Mouse (Mus musculus): ENCODE measurements around the gene Slc7a7. TPM values are rescaled to one million over a fixed set of nuclear protein-coding genes. Genes with fewer than 3 reads are reported as not detected.

Gene Slc7a7
- polyA plus RNA-seq, 1 experiment from 2014 or later, result 19.0 TPM

DNA sequence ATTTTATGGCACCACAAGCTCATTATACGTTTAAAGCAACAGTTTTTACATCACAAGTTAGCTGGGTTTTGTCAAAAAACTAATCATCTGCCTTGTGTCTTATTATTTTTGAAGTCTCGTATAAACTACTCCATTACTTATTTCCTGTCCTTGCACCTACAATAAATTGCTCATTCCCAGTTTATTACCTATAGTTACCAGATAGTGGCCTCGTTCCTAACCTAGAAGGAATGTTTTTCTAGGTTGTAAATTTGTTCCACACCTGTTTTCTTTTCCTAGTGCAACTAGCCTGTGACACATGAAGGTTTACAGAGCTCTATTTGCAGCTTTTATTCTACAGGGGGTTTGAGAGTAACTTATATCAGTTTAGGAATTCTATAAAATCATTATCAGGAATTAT, 15.9 kb downstream of the Slc7a7 start:
- H3K4me1 ChIP-seq (ENCODE audit: control insufficient read depth, insufficient read depth, low read length), result 0 out of 2 replicates have a peak, but pooled peaks cover 7% of the 10 kb centered on the region
- H3K36me3 ChIP-seq (ENCODE audit: control insufficient read depth, insufficient read depth, low read length), result no peaks in the 10 kb centered on the region
- H3K9ac ChIP-seq (ENCODE audit: low read length), result no peak overlapping the region
- H3K27ac ChIP-seq (ENCODE audit: low read length), result no peak overlapping the region
- no peaks in the 10 kb centered on the region for H3K27me3 ChIP-seq (ENCODE audit: control insufficient read depth, insufficient read depth, low read length)
- H3K4me2 ChIP-seq (ENCODE audit: low read depth, low read length), result no peak overlapping the region
- H3K9me3 ChIP-seq (replicated peaks; ENCODE audit: control insufficient read depth, low read length), result no peaks in the 10 kb centered on the region
- 33% methylated on average over 3 of the region's 3 CpGs for WGBS
- no peak for ATAC-seq (ENCODE audit: insufficient read depth, low FRiP score)
- no peak overlapping the region for H3K4me3 ChIP-seq (replicated peaks; ENCODE audit: low read length)

DNA sequence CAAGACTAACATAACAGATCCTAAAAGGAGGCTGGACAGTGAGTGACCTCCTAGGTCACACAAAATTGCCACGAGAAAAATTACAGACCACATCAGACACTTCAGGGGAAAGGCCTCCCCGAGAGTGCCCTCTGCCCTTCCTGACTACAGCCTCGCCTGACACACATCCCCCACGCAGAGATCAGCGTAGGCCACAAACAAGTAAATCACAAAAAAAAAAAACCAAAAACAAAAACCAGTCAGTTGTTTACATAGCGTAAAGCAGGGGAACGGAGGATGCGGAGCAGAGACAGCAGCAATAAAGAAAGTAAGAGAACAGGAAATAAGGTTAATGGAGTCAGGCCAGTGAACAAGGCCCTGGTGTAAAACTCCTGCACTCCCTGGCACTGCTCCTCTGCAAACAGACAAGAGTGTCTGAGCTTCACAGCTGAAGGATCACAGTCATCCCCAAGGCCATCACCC, 18.6 kb downstream of the Slc7a7 start:
- no peak for ATAC-seq (ENCODE audit: insufficient read depth, low FRiP score)
- Histone ChIP-seq H3K36me3 (ENCODE audit: control insufficient read depth, insufficient read depth, low read length) (no peaks in the 10 kb centered on the region), H3K27ac (ENCODE audit: low read length) (peak overlapping the region; percentile 19), H3K27me3 (ENCODE audit: control insufficient read depth, insufficient read depth, low read length) (no peaks in the 10 kb centered on the region), H3K4me3 (replicated peaks; ENCODE audit: low read length) (no peak overlapping the region), H3K4me2 (ENCODE audit: low read depth, low read length) (no peak overlapping the region), H3K4me1 (ENCODE audit: control insufficient read depth, insufficient read depth, low read length) (0 out of 2 replicates have a peak, but pooled peaks cover 7% of the 10 kb centered on the region), H3K9me3 (replicated peaks; ENCODE audit: control insufficient read depth, low read length) (no peaks in the 10 kb centered on the region; the same call in 1 of the 2 replicates), H3K9ac (ENCODE audit: low read length) (no peak overlapping the region)
- 47% methylated on average over 8 of the region's 8 CpGs for WGBS

DNA sequence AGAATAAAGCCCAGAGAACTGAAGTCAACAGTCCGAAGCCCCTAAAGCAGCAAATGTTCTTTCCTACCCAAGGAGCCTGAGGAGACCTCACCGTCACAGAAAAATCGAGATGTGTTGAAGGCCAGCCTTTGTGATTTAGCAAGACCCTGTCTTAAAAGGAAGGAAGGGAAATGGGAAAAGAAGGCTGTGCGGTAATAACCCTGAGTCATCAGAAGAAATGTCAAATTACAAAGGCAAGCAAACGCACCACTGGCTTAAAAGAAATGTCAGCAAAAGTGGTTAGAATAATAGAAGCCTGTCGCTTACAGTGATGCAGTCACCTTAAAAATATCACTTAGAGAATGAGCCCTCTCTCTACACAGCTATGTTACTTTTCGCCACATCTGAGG, 19.1 kb downstream of the Slc7a7 start:
- Histone ChIP-seq H3K4me1 (ENCODE audit: control insufficient read depth, insufficient read depth, low read length) (0 out of 2 replicates have a peak, but pooled peaks cover 7% of the 10 kb centered on the region), H3K9me3 (replicated peaks; ENCODE audit: control insufficient read depth, low read length) (no peaks in the 10 kb centered on the region; the same call in 1 of the 2 replicates), H3K36me3 (ENCODE audit: control insufficient read depth, insufficient read depth, low read length) (no peaks in the 10 kb centered on the region), H3K27ac (ENCODE audit: low read length) (no peak overlapping the region; the same call in 1 of the 2 replicates), H3K4me2 (ENCODE audit: low read depth, low read length) (no peak overlapping the region), H3K27me3 (ENCODE audit: control insufficient read depth, insufficient read depth, low read length) (no peaks in the 10 kb centered on the region), H3K4me3 (replicated peaks; ENCODE audit: low read length) (no peak overlapping the region), H3K9ac (ENCODE audit: low read length) (no peak overlapping the region)
- no peak for ATAC-seq (ENCODE audit: insufficient read depth, low FRiP score)
- WGBS, result 62% methylated on average over 7 of the region's 7 CpGs

DNA sequence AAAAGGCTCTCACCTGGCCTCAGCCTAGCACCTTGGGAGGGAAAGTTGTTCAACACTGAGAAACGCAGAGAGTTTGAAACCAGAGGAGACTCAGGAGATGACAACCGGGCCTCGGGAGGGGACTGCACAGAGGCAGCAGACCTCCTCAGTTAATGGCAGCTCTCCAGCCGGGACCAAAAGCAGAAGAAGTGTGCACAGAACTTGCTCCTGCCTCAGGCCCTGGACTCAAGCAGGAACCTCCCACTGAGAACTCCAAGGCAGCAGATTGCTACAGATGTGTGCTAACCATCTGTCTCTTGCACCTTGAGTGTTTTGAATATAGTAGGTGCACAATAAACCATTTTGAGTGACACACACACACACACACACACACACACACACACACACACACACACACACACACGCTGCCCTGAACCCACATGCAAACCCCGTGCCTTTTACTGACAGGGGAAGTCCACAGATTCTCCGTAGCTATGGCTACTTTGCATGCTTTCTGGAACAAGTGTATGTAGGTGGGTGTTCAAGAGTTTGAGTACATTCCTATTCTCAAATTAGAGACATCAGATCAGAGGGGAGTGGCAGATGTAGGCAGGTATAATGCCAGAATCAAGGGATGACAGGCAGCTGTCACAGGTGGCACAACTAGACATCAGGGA, 19.6 kb downstream of the Slc7a7 start:
- no peak for ATAC-seq (ENCODE audit: insufficient read depth, low FRiP score)
- no peak overlapping the region for H3K27ac ChIP-seq (ENCODE audit: low read length)
- no peak overlapping the region for H3K4me3 ChIP-seq (replicated peaks; ENCODE audit: low read length)
- 0 out of 2 replicates have a peak, but pooled peaks cover 7% of the 10 kb centered on the region for H3K4me1 ChIP-seq (ENCODE audit: control insufficient read depth, insufficient read depth, low read length)
- no peak overlapping the region for H3K4me2 ChIP-seq (ENCODE audit: low read depth, low read length)
- H3K9ac ChIP-seq (ENCODE audit: low read length), result no peak overlapping the region
- 74% methylated on average over 7 of the region's 7 CpGs for WGBS
- H3K36me3 ChIP-seq (ENCODE audit: control insufficient read depth, insufficient read depth, low read length), result no peaks in the 10 kb centered on the region
- no peaks in the 10 kb centered on the region; the same call in 1 of the 2 replicates for H3K9me3 ChIP-seq (replicated peaks; ENCODE audit: control insufficient read depth, low read length)
- H3K27me3 ChIP-seq (ENCODE audit: control insufficient read depth, insufficient read depth, low read length), result no peaks in the 10 kb centered on the region

DNA sequence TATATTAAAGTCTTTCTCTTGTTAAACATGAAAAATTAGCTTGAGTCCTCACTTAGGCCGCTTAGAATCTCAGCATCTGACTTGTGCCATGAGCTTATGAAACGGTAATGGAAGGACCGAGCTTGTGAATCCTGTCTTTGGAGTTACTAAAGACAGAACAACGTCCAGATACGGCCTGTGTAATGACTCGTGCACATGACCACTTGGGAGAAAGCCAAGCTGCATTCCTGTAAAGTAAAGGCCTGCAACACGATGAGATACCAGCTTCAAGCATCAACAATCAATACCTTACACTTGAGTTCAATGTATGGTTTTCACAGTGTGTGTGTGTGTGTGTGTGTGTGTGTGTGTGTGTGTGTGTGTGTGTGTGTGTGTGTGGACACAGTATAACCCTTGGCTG, 20.9 kb downstream of the Slc7a7 start:
- Histone ChIP-seq H3K36me3 (ENCODE audit: control insufficient read depth, insufficient read depth, low read length) (no peaks in the 10 kb centered on the region), H3K4me2 (ENCODE audit: low read depth, low read length) (no peak overlapping the region), H3K27ac (ENCODE audit: low read length) (no peak overlapping the region), H3K9ac (ENCODE audit: low read length) (no peak overlapping the region), H3K9me3 (replicated peaks; ENCODE audit: control insufficient read depth, low read length) (no peaks in the 10 kb centered on the region; the same call in 1 of the 2 replicates), H3K27me3 (ENCODE audit: control insufficient read depth, insufficient read depth, low read length) (no peaks in the 10 kb centered on the region), H3K4me3 (replicated peaks; ENCODE audit: low read length) (no peak overlapping the region), H3K4me1 (ENCODE audit: control insufficient read depth, insufficient read depth, low read length) (0 out of 2 replicates have a peak, but pooled peaks cover 7% of the 10 kb centered on the region)
- no peak for ATAC-seq (ENCODE audit: insufficient read depth, low FRiP score)
- 72% methylated on average over 7 of the region's 7 CpGs for WGBS

DNA sequence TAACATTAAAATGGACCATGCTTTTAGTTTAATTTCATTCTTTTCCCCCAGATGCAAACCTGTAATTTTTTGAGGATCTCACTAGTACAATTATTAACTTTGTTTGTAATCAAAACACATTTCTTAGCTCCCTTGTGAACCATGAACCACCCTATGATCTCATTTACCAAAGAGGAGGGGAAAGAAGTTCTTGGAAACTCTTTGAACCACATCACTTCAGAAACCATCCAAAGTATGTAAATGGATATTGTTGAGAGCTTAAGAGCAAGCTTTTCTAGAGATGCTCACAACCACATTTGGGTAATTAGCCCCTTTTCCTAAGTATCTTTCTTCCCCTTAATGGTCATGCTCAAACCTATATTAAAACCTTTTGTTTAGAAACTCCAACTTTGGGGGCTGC, 23.3 kb downstream of the Slc7a7 start:
- no peak for ATAC-seq (ENCODE audit: insufficient read depth, low FRiP score)
- H3K4me2 ChIP-seq (ENCODE audit: low read depth, low read length), result no peak overlapping the region
- H3K4me3 ChIP-seq (replicated peaks; ENCODE audit: low read length), result no peak overlapping the region
- H3K27me3 ChIP-seq (ENCODE audit: control insufficient read depth, insufficient read depth, low read length), result no peaks in the 10 kb centered on the region
- H3K9ac ChIP-seq (ENCODE audit: low read length), result no peak overlapping the region
- no peaks in the 10 kb centered on the region; the same call in 1 of the 2 replicates for H3K9me3 ChIP-seq (replicated peaks; ENCODE audit: control insufficient read depth, low read length)
- no peaks in the 10 kb centered on the region for H3K36me3 ChIP-seq (ENCODE audit: control insufficient read depth, insufficient read depth, low read length)
- H3K27ac ChIP-seq (ENCODE audit: low read length), result no peak overlapping the region
- 0 out of 2 replicates have a peak, but pooled peaks cover 3% of the 10 kb centered on the region for H3K4me1 ChIP-seq (ENCODE audit: control insufficient read depth, insufficient read depth, low read length)

DNA sequence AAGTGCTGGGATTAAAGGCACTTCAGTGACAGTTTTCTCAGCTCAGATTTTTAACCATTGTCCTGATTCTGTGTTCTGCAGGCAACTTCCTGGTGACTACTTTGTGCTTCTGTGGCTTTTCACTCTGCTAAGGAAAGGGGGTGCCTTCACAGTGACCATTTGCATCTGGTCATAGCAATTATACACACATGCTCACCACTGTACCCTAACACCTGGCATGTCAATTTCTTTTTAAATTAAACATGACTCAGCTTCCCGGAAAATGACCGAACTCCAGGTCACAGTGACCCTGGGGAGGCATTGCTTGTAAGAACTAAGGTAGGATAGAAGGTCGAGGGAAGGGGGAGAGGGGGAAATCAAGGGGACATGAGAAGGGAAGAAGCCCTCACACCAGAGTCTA, 23.8 kb downstream of the Slc7a7 start:
- Histone ChIP-seq H3K4me2 (ENCODE audit: low read depth, low read length) (no peak overlapping the region), H3K4me3 (replicated peaks; ENCODE audit: low read length) (no peak overlapping the region), H3K9ac (ENCODE audit: low read length) (no peak overlapping the region), H3K27me3 (ENCODE audit: control insufficient read depth, insufficient read depth, low read length) (no peaks in the 10 kb centered on the region), H3K9me3 (replicated peaks; ENCODE audit: control insufficient read depth, low read length) (no peaks in the 10 kb centered on the region; the same call in 1 of the 2 replicates), H3K27ac (ENCODE audit: low read length) (no peak overlapping the region), H3K36me3 (ENCODE audit: control insufficient read depth, insufficient read depth, low read length) (no peaks in the 10 kb centered on the region), H3K4me1 (ENCODE audit: control insufficient read depth, insufficient read depth, low read length) (no peaks in the 10 kb centered on the region)
- ATAC-seq (ENCODE audit: insufficient read depth, low FRiP score), result no peak
- WGBS, result 66% methylated on average over 3 of the region's 3 CpGs

DNA sequence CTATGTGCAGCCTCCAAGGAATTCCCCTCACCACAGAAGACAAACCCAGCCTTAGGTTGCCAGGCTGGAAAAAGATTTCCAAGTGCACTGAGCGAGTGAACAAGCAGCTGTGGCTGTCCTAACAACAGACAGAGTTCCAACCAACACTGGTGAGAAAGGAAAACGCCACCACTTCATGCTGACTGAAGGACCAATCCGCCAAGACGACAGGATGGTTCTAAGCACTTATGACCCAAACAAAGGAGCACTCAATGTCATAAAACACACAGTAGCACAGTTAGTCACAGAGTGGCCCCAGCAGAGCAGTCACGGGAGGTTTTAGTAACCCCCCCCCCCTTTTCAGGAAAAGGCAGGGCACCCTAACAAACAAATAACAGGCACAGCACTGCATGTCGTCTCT, 26.7 kb downstream of the Slc7a7 start:
- no peak overlapping the region for H3K4me3 ChIP-seq (replicated peaks; ENCODE audit: low read length)
- no peaks in the 10 kb centered on the region; the same call in 1 of the 2 replicates for H3K9me3 ChIP-seq (replicated peaks; ENCODE audit: control insufficient read depth, low read length)
- H3K36me3 ChIP-seq (ENCODE audit: control insufficient read depth, insufficient read depth, low read length), result no peaks in the 10 kb centered on the region
- H3K9ac ChIP-seq (ENCODE audit: low read length), result no peak overlapping the region
- WGBS, result 58% methylated on average over 6 of the region's 6 CpGs
- no peaks in the 10 kb centered on the region for H3K4me1 ChIP-seq (ENCODE audit: control insufficient read depth, insufficient read depth, low read length)
- no peak overlapping the region for H3K27ac ChIP-seq (ENCODE audit: low read length)
- H3K27me3 ChIP-seq (ENCODE audit: control insufficient read depth, insufficient read depth, low read length), result no peaks in the 10 kb centered on the region
- no peak for ATAC-seq (ENCODE audit: insufficient read depth, low FRiP score)
- no peak overlapping the region for H3K4me2 ChIP-seq (ENCODE audit: low read depth, low read length)

DNA sequence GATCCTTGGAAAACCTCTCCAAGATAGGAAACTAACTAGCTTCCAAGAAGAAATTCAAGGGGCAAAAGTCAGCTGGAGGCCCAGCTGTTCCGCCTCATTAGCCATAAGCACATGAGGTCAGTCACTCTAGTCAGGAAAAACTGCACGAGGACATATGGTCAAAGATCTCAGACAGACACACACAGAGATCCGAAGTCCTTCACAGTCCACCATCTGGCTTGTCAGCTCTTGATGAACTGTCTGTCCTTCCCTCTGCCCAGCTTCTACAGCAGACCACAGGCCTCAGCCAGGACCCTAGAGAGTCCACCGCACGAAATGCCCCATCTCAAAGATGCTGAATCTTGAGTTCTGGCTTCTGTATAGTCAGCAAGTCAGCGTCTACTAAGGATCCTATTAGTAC, 30.0 kb downstream of the Slc7a7 start:
- Histone ChIP-seq H3K27me3 (ENCODE audit: control insufficient read depth, insufficient read depth, low read length) (no peaks in the 10 kb centered on the region), H3K4me2 (ENCODE audit: low read depth, low read length) (no peak overlapping the region), H3K9me3 (replicated peaks; ENCODE audit: control insufficient read depth, low read length) (no peaks in the 10 kb centered on the region), H3K4me3 (replicated peaks; ENCODE audit: low read length) (no peak overlapping the region), H3K27ac (ENCODE audit: low read length) (no peak overlapping the region), H3K9ac (ENCODE audit: low read length) (no peak overlapping the region), H3K4me1 (ENCODE audit: control insufficient read depth, insufficient read depth, low read length) (peaks cover 13% of the 10 kb centered on the region), H3K36me3 (ENCODE audit: control insufficient read depth, insufficient read depth, low read length) (no peaks in the 10 kb centered on the region)
- ATAC-seq (ENCODE audit: insufficient read depth, low FRiP score), result no peak
- WGBS, result 64% methylated on average over 6 of the region's 6 CpGs

All from stomach, embryonic 16.5 days (tissue).